Mouse (Mus musculus) thymus, postnatal 36 days (tissue): ENCODE data around the gene Kcnh3.

Source experiments
- DNase-seq, 2 experiments: peaks; one replicate each; pipeline ENCODE4 v3.0.0; 2022; ENCODE audit warnings: mixed read lengths in 2 of 2

Kcnh3 gene

DNA sequence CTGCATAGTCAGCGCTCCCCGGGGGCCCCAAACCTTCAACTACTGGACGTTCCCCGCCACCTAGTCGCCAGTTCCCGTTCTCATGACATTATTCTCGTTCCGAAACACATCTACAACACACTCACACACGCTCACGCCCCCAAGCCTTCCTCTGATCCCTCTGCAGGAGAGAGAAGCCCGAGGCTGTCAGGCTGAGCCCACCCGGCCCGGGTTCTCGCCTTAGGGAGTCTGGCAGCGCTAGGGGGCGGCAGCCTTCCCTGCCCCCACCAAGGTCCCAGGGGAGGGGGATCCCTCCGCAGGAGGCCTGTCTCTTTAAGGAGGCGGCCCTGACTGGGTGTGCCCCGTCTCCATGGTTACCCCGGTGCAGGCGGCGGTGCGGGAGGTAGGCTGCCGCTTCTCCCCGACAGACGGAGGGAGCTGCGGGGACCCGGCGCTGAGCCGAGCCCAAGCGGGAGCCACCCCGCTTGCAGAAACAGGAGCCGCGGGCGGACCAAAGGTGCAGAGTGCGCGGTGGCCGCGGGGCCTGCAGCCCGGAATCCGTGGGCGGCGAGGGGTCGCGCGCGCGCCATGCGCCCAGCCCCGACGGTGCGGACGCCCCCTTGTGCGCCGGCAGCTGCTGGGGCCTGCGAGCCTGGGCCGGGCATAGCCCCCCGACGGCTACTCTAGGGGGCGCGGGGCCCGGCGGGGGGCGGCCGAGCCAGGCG, at the start of gene Kcnh3:
Gene Kcnh3 (plus strand): TSS at position 654 of the 704 bp plus-strand sequence.
- peak; percentile 77 to 88 for DNase-seq

DNA sequence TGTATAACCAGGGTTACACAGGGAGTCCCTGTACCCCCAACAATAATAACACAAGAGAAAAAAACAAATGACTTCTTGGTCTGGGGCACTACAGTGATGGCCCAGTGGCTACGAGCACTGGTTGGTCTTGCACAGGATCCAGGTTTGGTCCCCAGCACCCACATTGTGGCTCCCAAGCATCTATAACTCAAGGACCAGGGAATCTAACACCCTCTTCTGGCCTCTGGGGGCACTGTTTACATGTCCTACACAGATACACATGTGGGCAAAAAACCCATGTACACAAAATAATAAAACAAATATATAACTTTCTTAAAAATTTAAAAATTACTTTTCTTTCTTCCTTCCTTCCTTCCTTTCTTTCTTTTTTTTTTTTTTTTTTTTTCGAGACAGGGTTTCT, 45.0 kb upstream of the Kcnh3 start:
- DNase-seq: no peak

DNA sequence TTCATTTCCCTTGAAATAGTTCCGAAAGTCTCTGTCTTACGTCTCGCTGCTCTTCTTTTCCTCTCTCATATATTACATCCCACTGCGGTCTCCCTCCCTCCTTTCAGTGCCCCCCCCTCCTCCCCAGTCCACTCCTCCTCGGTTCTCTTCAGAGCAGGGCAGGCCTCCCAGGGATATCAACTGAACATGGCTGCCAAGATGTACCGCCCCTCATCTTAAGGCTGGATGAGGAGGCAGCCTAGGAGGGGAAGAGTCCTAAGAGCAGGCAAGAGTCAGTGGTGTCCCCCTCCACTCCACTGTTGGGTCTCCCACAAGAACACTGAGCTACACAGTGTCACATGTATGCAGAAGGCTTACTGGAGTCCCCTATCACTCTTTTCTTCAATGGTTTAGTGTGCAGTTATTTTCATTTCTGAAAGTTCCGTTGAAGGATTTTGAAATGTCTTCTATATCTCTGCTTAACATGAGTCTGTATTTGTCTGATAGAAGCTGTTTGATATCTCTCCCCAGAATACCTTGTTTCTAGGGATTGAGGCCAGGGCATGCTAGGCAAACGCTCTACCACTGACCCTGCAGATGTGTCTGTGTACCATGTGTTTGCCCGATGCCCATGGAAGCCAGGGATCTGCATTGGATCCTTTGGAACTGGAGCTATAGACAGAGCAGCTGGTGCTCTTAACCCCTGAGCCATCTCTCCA, 40.3 kb upstream of the Kcnh3 start:
- DNase-seq: no peak

DNA sequence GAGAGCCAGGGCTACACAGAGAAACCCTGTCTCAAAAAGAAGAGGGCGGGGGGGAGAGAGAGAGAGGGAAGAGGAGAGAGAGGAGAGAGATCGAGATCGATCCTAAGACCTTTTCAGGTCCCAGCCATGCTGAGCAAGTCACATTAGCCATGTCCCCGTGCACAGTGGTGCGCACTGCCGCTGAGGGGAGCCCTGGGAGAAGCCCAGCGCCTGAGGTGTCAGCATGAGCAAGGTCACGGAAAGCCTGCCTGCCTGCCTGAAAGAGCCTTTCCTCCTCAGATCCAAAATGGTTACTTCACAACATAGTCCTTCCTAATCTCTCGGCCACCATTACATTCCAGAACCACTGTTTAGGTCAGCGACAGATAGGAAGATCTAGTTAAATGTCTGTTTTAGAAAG, 30.3 kb upstream of the Kcnh3 start:
- DNase-seq: no peak

GRCm38 (mm10) chr15:99195043-99195442, 29.6 kb upstream of the Kcnh3 start:
- no peak for DNase-seq

DNA sequence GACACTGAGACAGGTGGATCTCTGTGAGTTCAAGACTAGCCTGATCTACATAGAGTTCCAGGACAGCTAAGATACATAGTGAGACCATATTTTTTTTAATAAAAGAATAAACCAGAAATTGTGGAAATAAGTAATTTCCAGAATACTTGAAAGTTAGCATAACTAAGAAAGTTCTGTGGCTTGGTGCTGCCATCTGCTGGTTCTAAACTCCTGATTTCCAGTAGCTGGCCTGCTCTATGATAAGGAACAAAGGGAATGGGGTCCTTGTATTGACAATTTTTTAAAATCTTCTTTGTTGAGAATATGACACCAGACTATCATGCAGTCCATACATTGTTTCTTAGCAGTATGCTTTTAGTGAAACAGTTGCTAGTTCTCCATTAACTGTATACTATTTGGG, 25.9 kb upstream of the Kcnh3 start:
- DNase-seq: peak in 1 of 2 experiments; percentile 22

- no peak for DNase-seq
These were observed 18.7 kb upstream of the Kcnh3 start for GRCm38 (mm10) chr15:99205959-99206358.

- no peak for DNase-seq
These were observed 11.5 kb upstream of the Kcnh3 start for GRCm38 (mm10) chr15:99213183-99213582.

DNA sequence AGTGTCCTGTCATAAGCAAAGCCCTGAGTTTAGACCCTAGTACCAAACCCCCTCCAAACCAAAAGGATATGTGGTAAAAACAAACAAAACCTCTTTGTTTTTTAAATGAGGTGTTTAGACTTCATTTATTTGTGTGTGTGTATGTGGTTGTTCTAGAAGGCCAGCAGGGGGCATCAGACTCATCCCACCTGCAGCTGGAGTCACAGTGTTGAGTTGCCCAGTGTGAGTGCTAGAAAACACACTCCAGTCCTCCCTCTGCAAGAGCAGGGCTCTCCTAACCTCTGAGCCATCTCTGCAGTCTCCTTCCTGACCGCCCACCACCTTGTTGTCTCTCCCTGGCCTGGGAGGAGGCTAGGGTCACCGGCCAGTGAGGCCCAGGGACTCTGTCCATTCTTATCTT, 9.7 kb upstream of the Kcnh3 start:
- DNase-seq: peak; percentile 41 to 42

DNA sequence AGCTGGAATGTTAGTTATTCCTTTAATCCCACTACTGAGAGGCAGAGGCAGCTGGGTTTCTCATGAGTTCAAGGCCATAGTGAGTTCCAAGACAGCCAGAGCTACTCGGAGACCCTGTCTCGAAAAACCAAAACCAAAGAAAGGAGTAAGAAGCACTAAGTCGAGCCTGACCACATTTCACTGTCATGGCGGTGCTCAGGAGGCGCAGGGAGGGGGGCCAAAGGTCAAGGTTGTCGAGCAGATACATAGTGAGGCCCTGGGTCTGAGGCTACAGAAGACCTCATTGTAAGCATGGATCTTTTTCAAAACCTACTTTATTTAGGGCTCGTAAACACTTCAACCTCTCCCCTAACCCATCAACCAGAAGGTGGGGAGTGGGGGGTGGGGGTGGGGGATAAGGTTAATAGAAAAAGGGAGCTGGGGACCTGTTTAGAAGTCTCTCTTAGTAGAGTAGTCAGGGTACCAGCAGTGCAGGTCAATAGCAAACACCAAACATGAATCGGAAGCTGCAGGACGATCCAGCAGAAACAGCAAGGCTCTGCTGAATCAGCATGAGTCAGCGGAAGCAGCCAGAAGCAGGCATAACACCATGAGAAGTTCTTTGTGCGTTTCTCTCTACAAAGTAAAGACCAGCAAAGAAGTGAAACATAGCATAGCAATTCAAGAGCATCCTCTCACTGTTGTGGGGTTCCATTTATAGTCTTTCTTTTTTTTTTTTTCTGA, 8.8 kb upstream of the Kcnh3 start:
- DNase-seq: no peak

DNA sequence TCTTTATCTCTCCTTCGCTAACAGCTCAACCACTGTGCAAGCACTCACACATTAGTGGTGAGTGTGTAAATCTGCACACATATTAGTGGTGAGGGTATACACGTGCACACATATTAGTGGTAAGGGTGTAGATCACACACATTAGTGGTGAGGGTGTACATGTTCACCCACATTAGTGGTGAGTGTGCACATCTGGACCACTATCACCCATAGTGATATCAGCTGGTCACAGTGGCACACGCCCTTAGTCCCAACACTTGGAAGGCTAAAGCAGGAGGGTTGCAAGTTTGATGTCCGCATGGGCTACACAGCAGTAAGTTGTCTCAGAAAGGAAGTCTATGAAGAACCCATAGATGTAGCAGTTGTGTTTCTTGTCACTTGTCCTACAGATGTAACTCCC, 7.0 kb upstream of the Kcnh3 start:
- no peak for DNase-seq

DNA sequence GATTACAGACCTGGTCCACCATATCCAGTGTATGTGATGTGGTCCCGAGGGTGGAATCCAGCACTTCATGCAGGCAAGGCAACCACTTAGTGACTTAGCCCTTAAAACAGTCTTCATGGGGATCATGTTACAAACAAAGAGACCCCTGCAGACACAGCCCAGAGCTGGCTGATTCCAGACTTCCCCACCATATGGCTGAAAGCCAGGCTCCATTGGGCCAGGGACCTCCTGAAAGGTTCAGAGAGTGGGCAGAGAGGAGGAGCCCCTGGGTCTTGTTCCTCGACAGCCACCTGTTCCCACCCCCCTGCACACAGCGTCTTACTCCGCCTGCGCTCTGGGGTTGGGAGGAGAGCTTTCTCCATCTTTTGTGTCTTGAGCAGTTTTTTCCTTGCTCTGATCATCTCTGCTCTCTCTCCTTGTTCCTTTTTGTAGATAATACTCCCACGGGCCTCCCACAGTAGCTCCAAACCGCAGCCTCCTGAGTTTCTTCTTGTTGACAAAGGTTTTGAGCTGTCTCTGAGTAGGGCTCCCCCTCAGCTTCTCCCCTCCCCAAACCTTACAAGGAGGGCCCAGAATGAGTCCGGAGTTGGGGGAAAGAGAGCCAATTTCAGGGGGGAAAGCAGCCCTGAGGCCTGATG, 3.2 kb upstream of the Kcnh3 start:
- no peak for DNase-seq

DNA sequence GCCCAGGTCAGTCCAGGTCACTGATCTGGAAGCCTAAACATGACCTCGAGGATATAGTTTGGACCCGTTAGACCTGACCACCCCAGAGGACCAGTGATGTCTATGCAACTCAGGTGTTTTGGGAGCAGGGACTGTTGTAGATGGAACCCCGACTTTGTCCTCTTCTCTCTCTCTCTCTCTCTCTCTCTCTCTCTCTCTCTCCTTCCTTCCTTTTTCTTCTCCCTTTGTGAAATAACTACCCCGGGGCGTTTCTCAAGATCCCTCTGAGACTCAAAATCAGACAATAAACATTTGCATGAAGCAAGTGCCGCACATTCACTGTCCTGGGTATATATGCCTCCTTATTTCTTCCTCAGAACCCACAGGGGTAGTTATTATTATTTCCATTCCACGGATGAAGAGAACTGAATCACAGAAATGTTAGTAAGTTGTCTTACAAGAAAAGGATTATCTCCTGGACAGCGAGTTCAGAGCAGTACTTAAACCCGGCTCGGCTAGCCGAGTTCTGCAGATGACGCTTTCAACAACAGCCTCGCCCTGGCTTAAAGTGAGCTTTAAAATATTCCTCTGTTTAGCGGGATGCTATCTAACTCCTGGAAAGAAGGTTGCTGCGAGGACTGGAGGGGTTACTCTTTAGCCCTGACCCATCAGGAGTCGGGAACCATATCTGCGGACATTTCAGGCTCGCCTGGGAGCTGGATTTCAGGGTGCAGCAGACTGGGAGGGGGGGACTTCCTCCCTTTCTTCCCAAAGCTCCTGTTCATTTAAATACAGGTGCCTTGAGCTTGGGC, 1.7 kb upstream of the Kcnh3 start:
- no peak for DNase-seq

- DNase-seq: peak; percentile 51 to 59
These were observed 965 bp upstream of the Kcnh3 start for GRCm38 (mm10) chr15:99223585-99224207.

DNA sequence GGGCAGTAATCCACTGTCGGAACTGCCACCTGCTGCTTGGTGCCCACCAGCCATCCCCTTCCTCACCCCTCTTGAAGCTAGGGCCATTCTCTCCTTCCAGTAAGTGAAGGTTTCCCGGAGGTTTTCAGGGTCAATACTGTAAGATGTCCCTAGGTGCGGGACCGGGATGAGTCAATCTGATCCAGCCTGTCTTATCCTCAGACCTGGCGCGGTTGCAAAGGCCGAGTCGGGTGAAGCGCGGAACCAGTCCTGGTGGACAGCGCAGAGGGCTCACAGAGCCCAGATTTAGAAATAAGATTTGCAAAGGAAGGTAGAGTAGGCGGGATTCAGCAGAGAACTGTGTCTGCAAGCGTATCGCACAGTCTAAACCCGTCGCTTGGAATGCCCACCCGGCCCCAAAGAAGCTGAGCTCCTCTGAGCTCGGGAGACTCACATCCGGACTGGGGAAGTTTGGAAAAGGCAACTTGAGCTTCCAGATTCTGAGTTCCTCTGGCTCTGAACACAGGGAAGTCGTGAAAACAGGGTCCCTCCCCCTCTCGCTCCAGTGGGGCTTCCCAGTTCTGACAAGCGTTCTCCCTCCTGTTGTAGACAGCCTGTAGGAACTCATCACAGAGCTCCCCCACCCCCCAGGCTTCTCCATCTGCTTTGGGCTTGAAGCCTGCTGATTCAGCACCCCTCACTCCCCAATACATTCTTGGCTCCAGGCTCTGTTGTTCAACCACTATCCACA, 585 bp downstream of the Kcnh3 start:
- no peak for DNase-seq

DNA sequence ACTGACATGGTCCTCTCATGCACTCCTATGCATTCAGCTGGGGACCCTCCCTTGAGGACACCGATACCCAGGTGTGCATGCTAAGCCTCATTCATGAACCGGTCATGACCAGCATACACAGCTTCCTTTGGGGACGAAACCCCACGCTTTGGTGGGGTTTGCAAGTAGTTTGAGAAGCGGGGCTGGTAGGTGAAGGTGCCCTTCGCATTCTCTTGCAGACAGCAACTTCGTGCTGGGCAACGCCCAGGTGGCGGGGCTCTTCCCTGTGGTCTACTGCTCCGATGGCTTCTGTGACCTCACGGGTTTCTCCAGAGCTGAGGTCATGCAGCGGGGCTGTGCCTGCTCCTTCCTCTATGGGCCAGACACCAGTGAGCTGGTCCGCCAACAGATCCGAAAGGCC, 1.4 kb downstream of the Kcnh3 start:
- DNase-seq: peak in 1 of 2 experiments; percentile 7

- no peak for DNase-seq
These were observed 7.3 kb downstream of the Kcnh3 start for GRCm38 (mm10) chr15:99231998-99232397.

DNA sequence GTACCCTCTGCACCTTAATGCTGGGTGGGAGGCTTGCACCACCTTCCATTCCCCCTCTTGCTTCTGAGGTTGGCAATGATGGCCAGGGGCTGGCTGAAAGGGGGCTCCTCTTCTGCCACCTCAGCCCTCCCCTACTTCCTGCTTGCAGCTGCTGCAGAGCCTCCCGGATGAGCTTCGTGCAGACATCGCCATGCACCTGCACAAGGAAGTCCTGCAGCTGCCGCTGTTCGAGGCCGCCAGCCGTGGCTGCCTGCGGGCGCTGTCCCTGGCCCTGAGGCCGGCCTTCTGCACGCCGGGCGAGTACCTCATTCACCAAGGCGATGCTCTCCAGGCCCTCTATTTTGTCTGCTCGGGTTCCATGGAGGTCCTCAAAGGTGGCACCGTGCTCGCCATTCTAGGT, 9.1 kb downstream of the Kcnh3 start:
- DNase-seq: peak; percentile 81 to 90

DNA sequence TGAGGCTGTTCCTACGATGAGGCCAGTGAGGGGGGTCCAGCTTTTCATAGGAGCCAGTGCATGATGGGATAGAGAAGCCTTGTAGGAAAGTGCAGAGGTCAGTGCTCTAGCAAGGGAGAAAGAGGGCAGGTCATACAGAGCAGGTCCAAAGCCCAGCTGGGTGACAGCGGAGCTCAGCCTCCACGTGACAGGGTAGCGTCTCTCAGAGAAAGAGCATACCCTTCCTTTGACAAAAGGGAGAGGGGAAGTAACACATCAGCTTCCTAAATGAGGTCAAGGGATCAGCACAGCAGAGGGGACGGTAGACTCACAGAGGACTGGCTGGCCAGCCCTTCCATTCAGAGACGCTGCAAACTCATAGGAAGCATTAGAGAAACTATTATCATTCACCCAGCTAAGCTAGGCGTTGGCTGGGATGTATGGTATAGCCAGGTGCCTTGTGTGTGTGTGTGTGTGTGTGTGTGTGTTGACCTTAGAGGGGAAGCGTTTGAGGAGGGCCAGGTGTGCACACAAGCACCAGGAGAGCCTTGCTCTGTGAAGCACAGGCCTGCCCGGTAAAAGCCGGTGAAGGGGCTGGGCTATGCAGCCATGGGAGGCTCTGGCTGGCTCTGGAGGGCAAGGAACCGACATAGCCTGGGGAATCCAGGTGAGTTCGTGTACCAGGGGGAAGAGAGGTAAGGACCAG, 9.8 kb downstream of the Kcnh3 start:
- peak; percentile 62 to 69 for DNase-seq

DNA sequence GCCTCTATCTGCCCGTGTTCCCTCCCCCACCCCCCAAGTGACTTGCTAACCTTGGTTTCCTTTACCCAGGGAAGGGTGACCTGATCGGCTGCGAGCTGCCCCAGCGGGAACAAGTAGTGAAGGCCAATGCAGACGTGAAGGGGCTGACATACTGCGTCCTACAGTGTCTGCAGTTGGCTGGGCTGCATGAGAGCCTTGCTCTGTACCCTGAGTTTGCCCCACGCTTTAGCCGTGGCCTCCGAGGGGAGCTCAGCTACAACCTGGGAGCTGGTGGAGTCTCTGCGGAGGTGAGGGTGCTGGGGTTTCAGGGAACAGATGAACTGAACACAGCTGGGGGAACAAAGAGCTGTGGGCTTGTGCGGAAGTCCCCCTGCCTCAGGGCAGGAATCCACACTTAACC, 13.3 kb downstream of the Kcnh3 start:
- peak; percentile 63 to 73 for DNase-seq

DNA sequence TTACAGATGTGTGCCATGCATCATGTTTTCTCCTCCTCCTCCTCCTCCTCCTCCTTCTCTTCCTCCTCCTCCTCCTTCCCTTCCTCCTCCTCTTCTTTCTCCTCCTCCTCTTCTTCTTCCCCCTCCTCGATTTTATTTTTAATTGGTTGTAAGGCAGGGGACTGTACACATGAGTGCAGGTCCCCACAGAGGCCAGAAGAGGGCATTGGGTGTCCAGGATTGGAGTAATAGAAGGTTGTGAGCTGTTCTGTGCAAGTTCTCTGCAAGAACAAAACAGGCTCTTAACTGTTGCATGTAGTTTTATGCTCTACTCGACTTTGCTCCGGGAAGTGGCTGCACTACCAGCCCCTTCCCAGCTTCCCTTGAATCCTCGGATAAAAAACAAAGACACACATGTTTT, 15.5 kb downstream of the Kcnh3 start:
- no peak for DNase-seq
